Mouse (Mus musculus): Measurements from ENCODE around the gene Zfp111. TPM values are rescaled to one million over a fixed set of nuclear protein-coding genes. Genes with fewer than 3 reads are reported as not detected.

Gene Zfp111
- polyA plus RNA-seq (2012; rRNA removed), result 6.3 and 7.0 TPM in 2 replicates

GRCm38 (mm10) chr7:24211343-24211742 is at the start of gene Zfp111:
Zfp111 (minus strand) TSS chr7:24211443.

GRCm38 (mm10) chr7:24254633-24255474 is 43.6 kb upstream of the Zfp111 start, which contains the start of gene Zfp108:
Zfp108 (plus strand) TSS chr7:24254794.

GRCm38 (mm10) chr7:24237040-24237791 is 26.0 kb upstream of the Zfp111 start, which contains the start of gene Zfp109:
Zfp109 (minus strand) TSS chr7:24237560.

GRCm38 (mm10) chr7:24174618-24175336 is 36.5 kb downstream of the Zfp111 start, which contains the start of gene Zfp114:
Zfp114 (plus strand) TSS chr7:24175060.

Other genes starting within 250 kb of the Zfp111 start
- gene Vmn1r181, start 236.8 kb downstream of the Zfp111 start, polyA plus RNA-seq (2012; rRNA removed), result not detected in 2 replicates
- not detected in 2 replicates for gene V1rd19, start 209.8 kb downstream of the Zfp111 start, polyA plus RNA-seq (2012; rRNA removed)
- not detected in 2 replicates for gene Vmn1r183, start 158.2 kb downstream of the Zfp111 start, polyA plus RNA-seq (2012; rRNA removed)
- 32.3 and 35.1 TPM in 2 replicates for gene Zfp180, start 129.5 kb downstream of the Zfp111 start, polyA plus RNA-seq (2012; rRNA removed)
- gene Zfp112, start 99.1 kb downstream of the Zfp111 start, polyA plus RNA-seq (2012; rRNA removed), result 2.6 and 3.6 TPM in 2 replicates
- 9.4 and 12.1 TPM in 2 replicates for gene Zfp235, start 77.3 kb downstream of the Zfp111 start, polyA plus RNA-seq (2012; rRNA removed)
- gene Zfp114, start 36.4 kb downstream of the Zfp111 start, polyA plus RNA-seq (2012; rRNA removed), result 2.0 and 3.0 TPM in 2 replicates
- 3.0 and 4.6 TPM in 2 replicates for gene Zfp109, start 26.1 kb upstream of the Zfp111 start, polyA plus RNA-seq (2012; rRNA removed)
- gene Zfp108, start 43.4 kb upstream of the Zfp111 start, polyA plus RNA-seq (2012; rRNA removed), result 1.5 and 3.2 TPM in 2 replicates
- 4.5 and 6.8 TPM in 2 replicates for gene Zfp93, start 59.0 kb upstream of the Zfp111 start, polyA plus RNA-seq (2012; rRNA removed)
- gene Zfp61, start 89.8 kb upstream of the Zfp111 start, polyA plus RNA-seq (2012; rRNA removed), result 46.2 and 50.8 TPM in 2 replicates
- gene Zfp94, start 105.2 kb upstream of the Zfp111 start, polyA plus RNA-seq (2012; rRNA removed), result 15.5 and 18.2 TPM in 2 replicates
- gene Tescl, start 122.5 kb upstream of the Zfp111 start, polyA plus RNA-seq (2012; rRNA removed), result 0.16 and 0.25 TPM in 2 replicates
- 0.02 TPM in 1 of 2 replicates, not detected in the other for gene Lypd5, start 137.8 kb upstream of the Zfp111 start, polyA plus RNA-seq (2012; rRNA removed)
- gene Kcnn4, start 158.8 kb upstream of the Zfp111 start, polyA plus RNA-seq (2012; rRNA removed), result 7.4 and 11.9 TPM in 2 replicates
- 39.6 and 40.1 TPM in 2 replicates for gene Smg9, start 188.2 kb upstream of the Zfp111 start, polyA plus RNA-seq (2012; rRNA removed)
- not detected in 2 replicates for gene Irgc1, start 240.9 kb upstream of the Zfp111 start, polyA plus RNA-seq (2012; rRNA removed)

Data from central nervous system, embryonic 11.5 days (tissue).